Mouse (Mus musculus) megakaryocyte, embryonic 14.5 days (primary cell): ENCODE results near the gene Eral1. TPM values are rescaled to one million over a fixed set of nuclear protein-coding genes. Genes with fewer than 3 reads are reported as not detected.
"Not testable (repeated sequence)": the region's sequence is repeated elsewhere in the genome, so short reads cannot be mapped to it uniquely, and the experiment has no call there.

Experiments
- H3K27me3 ChIP-seq: replicated peaks from 2 replicates; pipeline ENCODE3; 2012; ENCODE audit warnings: inconsistent platforms
- H3K36me3 ChIP-seq: replicated peaks from 2 replicates; pipeline ENCODE3; 2012; ENCODE audit warnings: low read length, inconsistent platforms, mixed read lengths
- H3K4me1 ChIP-seq: 2 replicates; pipeline ENCODE4 v1.6.1; 2012; ENCODE audit warnings: inconsistent platforms
- H3K4me3 ChIP-seq: replicated peaks from 2 replicates; pipeline ENCODE3; 2012; ENCODE audit warnings: moderate library complexity, mild to moderate bottlenecking, inconsistent platforms
- H3K9me3 ChIP-seq: 2 replicates; pipeline ENCODE4 v1.6.1; 2012; ENCODE audit warnings: inconsistent platforms
- FLI1 ChIP-seq: IDR thresholded peaks from 2 replicates; pipeline ENCODE4 v1.6.1; 2012; ENCODE audit warnings: low read length, inconsistent platforms, mixed read lengths
- GATA1 ChIP-seq: IDR thresholded peaks from 3 replicates; pipeline ENCODE4 v1.6.1; 2012; ENCODE audit warnings: mixed read lengths, low read length, inconsistent platforms, borderline replicate concordance
- polyA plus RNA-seq: library from polyadenylated mRNA; stranded (reverse); fragments of >175 nt; gene quantifications from 2 replicates; pipeline ENCODE4 v1.2.3, GENCODE M21; 2012; ENCODE audit warnings: low replicate concordance; ENCODE audit not compliant: insufficient read depth

Gene Eral1
- polyA plus RNA-seq, 1 experiment, result 1.6 TPM

GRCm38 (mm10) chr11:78067566-78067965 is 12.6 kb downstream of the Eral1 start:
- Histone ChIP-seq H3K4me1 (peaks cover 51% of the 10 kb centered on the region), H3K4me3 (no peak overlapping the region), H3K27me3 (no peaks in the 10 kb centered on the region), H3K9me3 (no peaks in the 10 kb centered on the region), H3K36me3 (peaks cover 11% of the 10 kb centered on the region)
- TF ChIP-seq FLI1, result no peak
- no peak for TF ChIP-seq GATA1

DNA sequence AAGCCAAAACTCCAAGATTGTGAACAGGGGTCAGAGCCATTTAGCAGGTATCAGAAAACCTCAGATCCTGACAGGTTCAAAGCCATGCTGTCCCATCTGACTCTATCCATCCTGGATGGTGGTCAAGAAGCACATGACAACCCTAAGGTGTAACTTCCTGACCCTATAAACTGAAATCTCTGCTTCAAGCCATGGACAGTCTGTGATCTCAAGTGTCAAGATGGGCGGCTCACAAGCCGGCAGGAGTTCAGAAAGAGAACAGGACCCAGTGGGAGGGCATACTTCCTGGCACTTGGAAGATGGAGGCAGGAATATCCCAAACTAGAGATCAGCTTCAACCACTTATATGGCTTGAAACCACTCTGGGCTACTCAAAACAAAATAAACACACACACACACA is 13.5 kb downstream of the Eral1 start:
- no peak overlapping the region for H3K4me3 ChIP-seq
- no peaks in the 10 kb centered on the region for H3K9me3 ChIP-seq
- peaks cover 48% of the 10 kb centered on the region for H3K4me1 ChIP-seq
- H3K36me3 ChIP-seq, result peaks cover 1% of the 10 kb centered on the region
- H3K27me3 ChIP-seq, result no peaks in the 10 kb centered on the region
- TF ChIP-seq GATA1, result no peak
- TF ChIP-seq FLI1, result no peak

- H3K4me3 ChIP-seq, result no peak overlapping the region
- no peaks in the 10 kb centered on the region for H3K27me3 ChIP-seq
- no peaks in the 10 kb centered on the region for H3K9me3 ChIP-seq
- H3K4me1 ChIP-seq, result peaks cover 51% of the 10 kb centered on the region
- TF ChIP-seq FLI1, result no peak
- no peak for TF ChIP-seq GATA1
- H3K36me3 ChIP-seq, result no peaks in the 10 kb centered on the region
Observed at GRCm38 (mm10) chr11:78065906-78066305, 14.3 kb downstream of the Eral1 start.

DNA sequence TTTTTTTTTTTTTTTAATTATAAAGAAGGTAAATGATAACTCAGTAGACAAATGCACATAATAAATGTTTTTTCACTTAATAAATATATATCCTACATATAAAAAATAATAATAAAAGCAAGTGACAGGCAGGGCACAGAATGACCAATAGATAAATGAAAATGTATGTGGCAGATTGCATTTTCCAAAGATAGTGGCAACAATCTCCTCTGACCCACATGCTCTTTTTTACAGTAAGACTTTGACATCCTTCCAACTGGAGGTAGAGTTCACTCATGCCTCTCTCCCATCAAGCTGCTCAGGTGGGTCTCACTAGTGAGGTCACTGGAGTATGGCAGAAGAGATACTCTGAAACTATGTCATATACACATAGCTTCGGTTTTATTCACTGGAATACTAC is 17.6 kb downstream of the Eral1 start:
- H3K9me3 ChIP-seq, result no peaks in the 10 kb centered on the region
- no peak for TF ChIP-seq FLI1
- TF ChIP-seq GATA1, result no peak
- H3K27me3 ChIP-seq, result peaks cover 20% of the 10 kb centered on the region
- peaks cover 46% of the 10 kb centered on the region for H3K4me1 ChIP-seq
- H3K36me3 ChIP-seq, result peaks cover 11% of the 10 kb centered on the region
- H3K4me3 ChIP-seq, result no peak overlapping the region

GRCm38 (mm10) chr11:78059833-78060757 is 20.1 kb downstream of the Eral1 start:
- Histone ChIP-seq H3K27me3 (peaks cover 31% of the 10 kb centered on the region), H3K36me3 (peaks cover 15% of the 10 kb centered on the region), H3K4me3 (no peak overlapping the region), H3K4me1 (peaks cover 31% of the 10 kb centered on the region), H3K9me3 (no peaks in the 10 kb centered on the region)
- TF ChIP-seq FLI1, result no peak
- no peak for TF ChIP-seq GATA1

GRCm38 (mm10) chr11:78056946-78057345 is 23.2 kb downstream of the Eral1 start:
- peaks cover 15% of the 10 kb centered on the region for H3K36me3 ChIP-seq
- peaks cover 35% of the 10 kb centered on the region for H3K4me1 ChIP-seq
- TF ChIP-seq FLI1, result no peak
- TF ChIP-seq GATA1, result no peak
- no peaks in the 10 kb centered on the region for H3K9me3 ChIP-seq
- H3K27me3 ChIP-seq, result peaks cover 55% of the 10 kb centered on the region
- H3K4me3 ChIP-seq, result no peak overlapping the region

GRCm38 (mm10) chr11:78053078-78053477 is 27.1 kb downstream of the Eral1 start:
- Histone ChIP-seq H3K9me3 (no peaks in the 10 kb centered on the region), H3K27me3 (peaks cover 50% of the 10 kb centered on the region), H3K4me3 (no peak overlapping the region), H3K4me1 (peaks cover 20% of the 10 kb centered on the region), H3K36me3 (peaks cover 7% of the 10 kb centered on the region)
- no peak for TF ChIP-seq FLI1
- no peak for TF ChIP-seq GATA1

- H3K36me3 ChIP-seq, H3K4me3 ChIP-seq, H3K9me3 ChIP-seq: not testable (repeated sequence)
- H3K27me3 ChIP-seq, result peaks cover 26% of the 10 kb centered on the region
- peaks cover 24% of the 10 kb centered on the region for H3K4me1 ChIP-seq
Observed at GRCm38 (mm10) chr11:78048637-78049036, 31.5 kb downstream of the Eral1 start.

DNA sequence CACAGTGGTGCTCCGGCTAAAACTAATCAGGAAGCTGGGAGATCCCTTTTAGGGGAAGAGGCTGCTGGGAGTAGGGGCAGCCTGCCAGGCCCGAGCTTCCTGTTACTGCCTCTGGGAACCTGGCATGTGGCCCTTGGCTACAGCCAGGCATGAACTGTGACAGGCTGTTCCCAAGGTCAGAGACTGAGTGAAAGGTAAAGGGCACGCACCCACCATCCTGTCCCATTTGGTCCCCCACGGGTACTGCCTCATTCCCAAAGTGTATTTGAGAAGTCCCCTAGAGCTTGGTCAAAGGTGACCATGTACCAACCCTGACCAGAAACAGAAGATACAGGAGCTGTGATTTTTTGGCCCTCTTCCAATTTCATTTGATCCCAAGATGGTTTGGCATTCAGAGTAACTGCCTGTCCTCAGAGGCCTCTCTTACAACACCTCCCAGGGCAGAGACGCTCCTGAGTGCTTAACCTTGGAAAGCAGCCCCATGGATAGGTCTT is 35.4 kb downstream of the Eral1 start:
- Histone ChIP-seq H3K36me3 (no peaks in the 10 kb centered on the region), H3K4me1 (peaks cover 12% of the 10 kb centered on the region), H3K9me3 (no peaks in the 10 kb centered on the region), H3K27me3 (peaks cover 5% of the 10 kb centered on the region), H3K4me3 (no peak overlapping the region)
- no peak for TF ChIP-seq FLI1
- no peak for TF ChIP-seq GATA1

GRCm38 (mm10) chr11:78042290-78042870 is 37.8 kb downstream of the Eral1 start:
- not testable (repeated sequence) for H3K9me3 ChIP-seq, H3K36me3 ChIP-seq, H3K27me3 ChIP-seq, H3K4me3 ChIP-seq
- H3K4me1 ChIP-seq, result peaks cover 16% of the 10 kb centered on the region
